Mouse (Mus musculus): Measurements from ENCODE around the gene Alox15. TPM values are rescaled to one million over a fixed set of nuclear protein-coding genes. Genes with fewer than 3 reads are reported as not detected.
"Not testable (repeated sequence)": the region's sequence is repeated elsewhere in the genome, so short reads cannot be mapped to it uniquely, and the experiment has no call there.

The Alox15 gene
- 0.26 TPM in 1 of 2 replicates, not detected in the other for polyA plus RNA-seq (2016; fragmentation: Nextera tagmentation; extraction: Ambion mirVana)

DNA sequence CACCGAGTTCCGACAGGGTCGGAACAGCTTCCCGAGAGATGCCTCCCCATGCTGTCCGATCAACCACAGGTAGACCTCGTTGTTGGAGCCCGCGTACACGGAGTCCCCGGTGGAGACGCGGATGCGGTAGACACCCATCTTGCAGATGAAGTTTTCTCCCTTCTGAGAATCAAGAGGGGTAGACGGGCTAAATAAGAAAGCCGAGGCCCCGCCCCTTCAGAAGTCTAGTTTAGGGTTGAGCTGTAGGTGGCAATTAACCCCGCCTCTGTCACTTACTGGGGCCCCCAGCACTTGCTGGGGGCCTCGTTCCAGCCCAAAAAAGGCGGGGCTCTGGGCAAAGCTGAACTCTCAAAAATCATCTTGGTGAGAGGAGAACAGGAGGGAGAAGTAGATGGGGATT lies at the start of gene Alox15:
Gene Alox15, minus strand, starts transcription at position 164 of the 400 bp plus-strand sequence.
- under 1% methylated on average over 19 of the region's 19 CpGs for WGBS
- H3K9me3 ChIP-seq (replicated peaks): no peaks in the 10 kb centered on the region
- no peaks in the 10 kb centered on the region for H3K36me3 ChIP-seq
- H3K4me1 ChIP-seq: peaks cover 31% of the 10 kb centered on the region
- H3K27ac ChIP-seq (replicated peaks): no peak within 1 kb of the TSS
- peak; percentile 27 for DNase-seq (ENCODE audit: low spot score)
- H3K4me3 ChIP-seq: peak within 1 kb of the TSS; percentile 55
- peaks cover 70% of the 10 kb centered on the region for H3K27me3 ChIP-seq (ENCODE audit: low read depth, poor library complexity, severe bottlenecking)

DNA sequence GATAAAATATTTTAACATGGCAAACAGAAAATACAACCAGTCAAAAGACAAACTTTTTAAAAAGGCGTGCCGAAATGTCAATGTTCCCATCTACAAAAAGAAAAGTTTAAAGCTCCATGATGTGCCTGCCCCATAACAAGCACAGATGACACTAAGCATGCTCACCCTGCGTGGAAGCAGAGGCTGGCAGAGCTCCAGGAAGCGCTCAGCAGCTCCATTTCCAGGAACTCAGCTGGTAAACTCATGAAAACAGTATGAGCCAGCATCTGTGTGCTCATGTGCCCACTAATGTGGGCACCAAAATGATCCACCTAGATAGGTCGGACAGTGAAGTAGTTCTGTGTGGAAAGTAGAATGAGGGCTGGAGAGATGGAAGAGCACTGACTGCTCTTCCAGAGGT lies 37.6 kb upstream of the Alox15 start:
- no peaks in the 10 kb centered on the region for H3K9me3 ChIP-seq (replicated peaks)
- 94% methylated on average over 5 of the region's 5 CpGs for WGBS
- H3K27me3 ChIP-seq (ENCODE audit: low read depth, poor library complexity, severe bottlenecking): no peaks in the 10 kb centered on the region
- no peak overlapping the region for H3K4me3 ChIP-seq
- no peak for DNase-seq (ENCODE audit: low spot score)
- H3K27ac ChIP-seq (replicated peaks): no peak overlapping the region
- no peaks in the 10 kb centered on the region for H3K4me1 ChIP-seq
- peaks cover 80% of the 10 kb centered on the region for H3K36me3 ChIP-seq

DNA sequence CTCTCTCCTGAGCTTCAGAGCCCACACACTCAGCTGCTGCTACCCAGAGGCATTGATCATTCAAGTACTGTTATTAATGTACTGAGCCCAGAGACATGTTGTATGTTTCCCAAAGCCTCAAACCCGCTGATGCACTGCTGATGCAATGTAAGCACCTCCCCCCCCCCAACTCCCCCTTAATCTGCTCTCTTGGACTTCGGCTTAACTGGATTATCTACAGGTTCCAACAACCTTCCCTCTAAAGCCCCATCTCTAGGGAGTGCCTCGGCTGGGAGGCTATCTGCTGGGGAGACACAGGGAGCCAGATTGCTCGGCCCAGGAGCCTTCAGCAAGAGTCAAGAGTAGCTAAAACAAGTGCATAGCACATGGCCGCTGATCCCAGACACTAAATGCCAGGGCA lies 35.6 kb upstream of the Alox15 start:
- Histone ChIP-seq H3K27me3 (ENCODE audit: low read depth, poor library complexity, severe bottlenecking) (no peaks in the 10 kb centered on the region), H3K27ac (replicated peaks) (no peak overlapping the region), H3K4me1 (no peaks in the 10 kb centered on the region), H3K4me3 (no peak overlapping the region), H3K36me3 (peaks cover 65% of the 10 kb centered on the region), H3K9me3 (replicated peaks) (no peaks in the 10 kb centered on the region)
- 73% methylated on average over 5 of the region's 5 CpGs for WGBS
- no peak for DNase-seq (ENCODE audit: low spot score)

DNA sequence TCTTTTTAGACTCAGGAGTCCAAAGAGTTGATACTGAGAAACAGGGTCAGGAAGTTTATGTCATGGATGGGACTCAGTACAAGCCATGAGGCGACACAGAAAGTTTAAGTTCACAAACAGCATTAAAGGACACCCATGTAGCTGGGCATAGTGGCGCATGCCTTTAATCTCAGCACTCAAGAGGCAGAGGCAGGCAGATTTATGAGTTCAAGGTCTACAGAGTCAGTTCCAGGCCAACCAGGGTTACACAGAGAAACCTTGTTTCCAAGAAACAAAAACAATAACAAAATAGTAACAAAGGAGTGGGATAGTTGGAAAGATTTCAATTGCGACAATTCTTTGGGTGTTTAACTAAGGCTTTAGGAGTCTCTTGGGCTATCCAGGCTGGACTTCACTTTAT lies 32.3 kb upstream of the Alox15 start:
- Histone ChIP-seq H3K36me3 (peaks cover 37% of the 10 kb centered on the region), H3K9me3 (replicated peaks) (no peaks in the 10 kb centered on the region), H3K27ac (replicated peaks) (no peak overlapping the region), H3K4me1 (no peaks in the 10 kb centered on the region), H3K4me3 (no peak overlapping the region), H3K27me3 (ENCODE audit: low read depth, poor library complexity, severe bottlenecking) (no peaks in the 10 kb centered on the region)
- WGBS: 93% methylated on average over 3 of the region's 3 CpGs
- no peak for DNase-seq (ENCODE audit: low spot score)

DNA sequence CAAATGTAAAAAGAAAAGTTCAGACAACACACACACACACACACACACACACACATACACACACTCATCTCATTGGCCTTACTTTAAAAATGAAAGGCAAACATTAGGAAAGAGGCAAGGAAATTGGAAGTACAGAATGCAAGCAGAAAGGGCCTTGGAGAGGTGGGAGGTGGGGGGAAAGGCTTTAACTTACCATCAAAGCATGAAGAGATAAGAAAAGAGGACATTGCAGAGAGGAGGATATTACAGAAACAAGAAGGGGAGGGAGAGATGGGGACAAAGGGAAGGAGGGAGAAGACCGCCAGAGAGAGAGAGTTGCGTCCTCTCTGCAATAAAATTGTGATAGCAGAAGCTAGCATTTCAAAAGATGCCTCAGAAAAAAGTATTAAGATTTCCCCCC lies 29.5 kb upstream of the Alox15 start:
- peaks cover 18% of the 10 kb centered on the region for H3K36me3 ChIP-seq
- no peaks in the 10 kb centered on the region for H3K4me1 ChIP-seq
- DNase-seq (ENCODE audit: low spot score): no peak
- H3K9me3 ChIP-seq (replicated peaks): no peaks in the 10 kb centered on the region
- H3K27me3 ChIP-seq (ENCODE audit: low read depth, poor library complexity, severe bottlenecking): no peaks in the 10 kb centered on the region
- no peak overlapping the region for H3K4me3 ChIP-seq
- WGBS: 91% methylated on average over 2 of the region's 2 CpGs
- no peak overlapping the region for H3K27ac ChIP-seq (replicated peaks)

DNA sequence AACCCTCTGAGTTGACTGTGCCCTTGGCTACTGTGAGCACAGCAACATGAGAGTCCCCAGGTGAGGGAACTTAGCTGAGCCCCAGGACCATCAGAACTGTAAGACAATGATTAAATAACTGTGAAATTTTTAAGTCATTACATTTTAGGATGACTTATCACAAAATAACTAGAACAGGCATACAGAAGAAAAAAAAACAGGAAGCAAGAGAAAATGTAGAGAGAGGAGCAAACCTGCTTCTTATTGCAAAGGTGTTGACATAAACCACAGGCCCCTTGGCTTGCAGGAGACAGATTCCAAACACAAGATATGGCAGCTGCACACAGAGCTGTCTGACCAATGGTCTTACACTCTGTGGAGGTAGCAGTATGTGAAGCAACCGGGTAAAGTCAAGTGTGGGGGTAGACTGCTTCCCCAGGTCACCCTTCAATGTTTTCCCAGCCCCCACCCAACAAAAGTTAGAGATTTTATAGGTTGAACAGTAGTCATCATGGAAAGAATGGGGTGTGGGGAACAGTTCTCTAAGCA lies 28.7 kb upstream of the Alox15 start:
- Histone ChIP-seq H3K27ac (replicated peaks) (no peak overlapping the region), H3K27me3 (ENCODE audit: low read depth, poor library complexity, severe bottlenecking) (no peaks in the 10 kb centered on the region), H3K9me3 (replicated peaks) (no peaks in the 10 kb centered on the region), H3K4me1 (no peaks in the 10 kb centered on the region), H3K36me3 (peaks cover 10% of the 10 kb centered on the region), H3K4me3 (no peak overlapping the region)
- DNase-seq (ENCODE audit: low spot score): no peak
- WGBS: 84% methylated on average over 1 of the region's 1 CpGs

DNA sequence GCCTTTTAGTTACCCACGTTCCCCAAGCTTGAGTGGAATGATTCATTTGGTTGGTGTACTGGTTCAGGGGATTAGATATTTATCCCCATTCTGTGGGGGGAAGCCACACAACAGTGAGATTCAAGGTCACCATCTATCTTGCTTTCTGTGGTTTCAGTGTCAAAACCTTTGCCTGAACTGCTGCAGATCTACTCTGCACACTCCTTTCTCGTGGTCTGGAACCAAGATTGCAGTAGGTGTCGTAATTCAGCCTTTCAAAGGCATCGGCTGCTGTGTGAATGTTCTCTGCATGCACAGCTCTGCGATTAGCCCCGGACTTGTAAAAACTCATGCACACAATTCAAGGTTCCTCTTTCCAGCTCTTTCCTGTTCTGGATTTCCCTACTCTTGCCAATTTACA lies 24.2 kb upstream of the Alox15 start:
- no peak for DNase-seq (ENCODE audit: low spot score)
- no peaks in the 10 kb centered on the region for H3K9me3 ChIP-seq (replicated peaks)
- no peaks in the 10 kb centered on the region for H3K4me1 ChIP-seq
- H3K27me3 ChIP-seq (ENCODE audit: low read depth, poor library complexity, severe bottlenecking): no peaks in the 10 kb centered on the region
- no peak overlapping the region for H3K4me3 ChIP-seq
- 92% methylated on average over 6 of the region's 6 CpGs for WGBS
- no peaks in the 10 kb centered on the region for H3K36me3 ChIP-seq
- no peak overlapping the region for H3K27ac ChIP-seq (replicated peaks)

DNA sequence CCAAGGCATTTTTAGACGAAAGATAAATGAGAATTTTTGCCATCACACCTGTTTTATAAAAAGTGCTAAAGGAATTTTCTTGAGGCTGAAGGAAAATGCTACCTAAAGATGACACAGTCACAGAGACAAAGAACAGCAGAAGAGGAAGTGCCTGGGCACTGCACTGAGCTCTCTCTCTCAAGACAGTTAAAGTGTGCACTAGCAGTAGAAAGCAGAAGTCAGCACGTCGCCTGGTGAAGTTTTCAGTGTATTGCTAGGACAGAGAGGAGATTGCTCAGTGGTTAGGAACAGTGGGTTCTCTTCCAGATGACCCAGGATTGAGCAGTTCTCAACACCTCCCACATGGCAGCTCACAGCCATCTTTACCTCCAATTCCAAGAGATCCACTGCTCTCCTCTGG lies 22.5 kb upstream of the Alox15 start:
- 80% methylated on average over 3 of the region's 3 CpGs for WGBS
- H3K27ac ChIP-seq (replicated peaks): no peak overlapping the region
- no peak for DNase-seq (ENCODE audit: low spot score)
- no peak overlapping the region for H3K4me3 ChIP-seq
- H3K27me3 ChIP-seq (ENCODE audit: low read depth, poor library complexity, severe bottlenecking): no peaks in the 10 kb centered on the region
- H3K4me1 ChIP-seq: no peaks in the 10 kb centered on the region
- H3K36me3 ChIP-seq: no peaks in the 10 kb centered on the region
- H3K9me3 ChIP-seq (replicated peaks): no peaks in the 10 kb centered on the region

DNA sequence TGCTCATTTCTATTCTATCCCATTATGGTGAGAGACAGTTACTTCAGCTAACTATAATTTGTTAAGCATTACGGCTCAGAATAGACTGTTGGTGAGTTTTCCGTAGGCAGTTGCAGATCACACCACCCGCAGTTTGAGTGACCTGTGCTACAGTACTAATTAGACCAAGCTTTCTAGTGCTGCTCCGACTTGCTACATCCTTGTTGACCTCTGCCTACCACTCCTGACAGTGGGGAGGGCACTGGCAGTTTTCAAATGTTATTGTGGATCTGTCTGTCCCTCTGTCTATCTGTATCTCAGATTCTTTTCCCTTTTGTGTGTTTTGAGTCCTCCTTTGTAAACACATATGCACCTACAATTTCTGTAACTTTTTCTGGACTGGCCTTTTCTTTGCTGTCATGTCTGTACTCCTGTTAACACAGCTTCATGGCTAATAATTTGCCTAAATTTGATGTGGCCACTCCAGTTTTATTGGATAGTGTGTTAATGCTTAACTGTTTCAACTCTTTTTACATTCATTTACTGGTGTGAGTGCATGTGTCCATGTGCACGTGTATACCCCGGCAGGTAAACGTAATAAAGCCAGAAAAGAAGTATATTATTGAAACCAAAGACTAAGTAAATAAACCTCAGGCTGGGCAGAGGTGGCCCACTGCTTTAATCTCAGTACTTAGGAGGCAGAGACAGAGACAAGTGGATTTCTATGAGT lies 21.2 kb upstream of the Alox15 start:
- Histone ChIP-seq H3K4me1 (no peaks in the 10 kb centered on the region), H3K4me3 (no peak overlapping the region), H3K27ac (replicated peaks) (no peak overlapping the region), H3K36me3 (no peaks in the 10 kb centered on the region), H3K27me3 (ENCODE audit: low read depth, poor library complexity, severe bottlenecking) (no peaks in the 10 kb centered on the region), H3K9me3 (replicated peaks) (no peaks in the 10 kb centered on the region)
- 84% methylated on average over 7 of the region's 7 CpGs for WGBS
- DNase-seq (ENCODE audit: low spot score): no peak

DNA sequence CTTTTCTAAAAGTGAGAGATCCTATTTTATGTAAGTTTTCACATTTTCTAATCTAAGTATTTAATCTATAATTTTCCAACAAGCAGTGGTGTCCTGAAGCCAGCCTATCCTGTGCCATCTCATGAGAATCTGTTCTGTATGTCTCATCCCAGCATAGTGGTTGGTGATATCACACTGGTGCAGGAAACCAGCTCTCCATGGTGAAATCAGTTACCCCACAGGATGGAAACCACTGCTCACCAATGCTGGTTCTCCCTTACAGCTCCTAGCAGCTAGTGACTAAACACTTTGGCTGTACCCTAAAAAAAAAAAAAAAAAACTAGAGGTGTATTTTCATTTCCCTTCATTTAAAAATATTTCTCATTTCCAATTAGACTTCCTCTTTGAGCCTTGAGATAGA lies 20.6 kb upstream of the Alox15 start:
- Histone ChIP-seq H3K27ac (replicated peaks) (no peak overlapping the region), H3K36me3 (no peaks in the 10 kb centered on the region), H3K27me3 (ENCODE audit: low read depth, poor library complexity, severe bottlenecking) (no peaks in the 10 kb centered on the region), H3K9me3 (replicated peaks) (no peaks in the 10 kb centered on the region; the same call in 1 of the 2 replicates), H3K4me1 (no peaks in the 10 kb centered on the region), H3K4me3 (no peak overlapping the region)
- no peak for DNase-seq (ENCODE audit: low spot score)

DNA sequence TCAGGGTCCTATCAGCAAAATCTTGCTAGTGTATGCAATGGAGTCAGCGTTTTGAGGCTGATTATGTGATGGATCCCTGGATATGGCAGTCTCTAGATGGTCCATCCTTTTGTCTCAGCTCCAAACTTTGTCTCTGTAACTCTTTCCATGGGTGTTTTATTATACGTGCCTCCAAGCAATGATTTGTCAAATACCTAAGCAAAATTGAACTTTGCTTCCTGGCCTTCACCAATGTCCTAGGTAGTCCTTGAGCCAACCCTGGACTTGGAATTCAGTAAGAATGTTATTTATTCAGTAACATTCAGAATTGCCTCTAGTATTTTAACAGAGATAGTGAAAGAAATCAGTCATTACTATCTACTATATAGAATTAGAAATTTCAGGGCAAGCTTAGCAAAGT lies 16.8 kb upstream of the Alox15 start:
- H3K4me1 ChIP-seq; H3K4me3 ChIP-seq; H3K27me3 ChIP-seq (ENCODE audit: low read depth, poor library complexity, severe bottlenecking); H3K27ac ChIP-seq (replicated peaks); H3K36me3 ChIP-seq; H3K9me3 ChIP-seq (replicated peaks); DNase-seq (ENCODE audit: low spot score): not testable (repeated sequence)
- WGBS: 76% methylated on average over 2 of the region's 2 CpGs

DNA sequence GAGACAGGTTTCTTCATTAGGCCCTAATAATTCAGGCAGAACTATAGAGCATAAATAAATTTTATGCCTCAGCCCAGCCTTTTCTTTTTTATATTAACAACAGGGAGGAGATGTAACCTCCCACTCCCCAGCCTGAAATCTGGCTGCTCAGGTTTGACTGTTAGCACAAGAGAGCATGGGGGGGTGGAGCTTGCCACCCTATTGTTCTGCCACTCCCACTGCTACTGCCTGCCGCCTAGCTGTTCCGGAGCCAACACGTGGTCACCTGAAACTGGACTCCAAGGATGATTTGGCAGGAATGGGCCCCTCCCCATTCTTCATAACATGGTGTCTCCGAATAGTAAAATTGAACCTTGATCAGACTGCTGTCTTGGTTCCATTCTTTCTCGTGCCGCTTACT lies 15.9 kb upstream of the Alox15 start:
- H3K27me3 ChIP-seq (ENCODE audit: low read depth, poor library complexity, severe bottlenecking): not testable (repeated sequence)
- peaks cover 14% of the 10 kb centered on the region for H3K9me3 ChIP-seq (replicated peaks)
- 84% methylated on average over 6 of the region's 6 CpGs for WGBS

DNA sequence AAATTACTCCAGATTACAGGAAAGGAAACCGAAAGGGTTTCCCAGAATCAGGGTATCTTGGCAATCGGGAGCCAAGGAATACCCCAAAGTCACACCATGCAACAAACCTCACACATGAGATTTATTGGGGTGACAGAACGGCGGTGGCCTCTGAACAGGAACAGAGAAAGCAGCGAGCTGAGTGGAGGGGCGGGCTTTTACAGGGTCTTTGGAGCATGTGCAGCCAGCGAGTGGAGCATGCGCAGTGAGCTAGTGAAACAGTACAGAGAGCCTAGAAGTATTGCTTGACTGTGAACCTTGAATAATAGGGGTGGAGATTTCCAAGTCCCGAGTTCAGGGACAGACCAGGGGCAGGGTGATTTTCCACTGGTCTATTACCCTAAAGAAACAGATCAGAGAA lies 3.2 kb downstream of the Alox15 start:
- WGBS: 85% methylated on average over 9 of the region's 9 CpGs
- Histone ChIP-seq H3K9me3 (replicated peaks) (no peaks in the 10 kb centered on the region), H3K36me3 (no peaks in the 10 kb centered on the region), H3K27me3 (ENCODE audit: low read depth, poor library complexity, severe bottlenecking) (peaks cover 64% of the 10 kb centered on the region), H3K4me3 (no peak overlapping the region), H3K4me1 (peaks cover 17% of the 10 kb centered on the region), H3K27ac (replicated peaks) (no peak overlapping the region)
- no peak for DNase-seq (ENCODE audit: low spot score)

More for the DNA sequence above, 15.9 kb upstream of the Alox15 start:
- not testable (repeated sequence) for H3K36me3 ChIP-seq; H3K4me3 ChIP-seq; H3K27ac ChIP-seq (replicated peaks); DNase-seq (ENCODE audit: low spot score); H3K4me1 ChIP-seq

Measured in midbrain, embryonic 10.5 days (tissue).